Mouse (Mus musculus) layer of hippocampus, postnatal 14 days (tissue): ENCODE results near the gene Pkn3. TPM values are rescaled to one million over a fixed set of nuclear protein-coding genes. Genes with fewer than 3 reads are reported as not detected.
"Not testable (repeated sequence)": the region's sequence is repeated elsewhere in the genome, so short reads cannot be mapped to it uniquely, and the experiment has no call there.

Source experiments
- DNase-seq, 2 experiments: peaks; one replicate each; pipeline ENCODE4 v3.0.0; 2021 to 2022; ENCODE audit warnings: low spot score in 2 of 2, mixed read lengths in 1 of 2
- long read RNA-seq, 2 experiments: library from polyadenylated mRNA; stranded (forward); transcript quantifications; one replicate each; pipeline ENCODE4 v2.0.0; 2021
- total RNA-seq, 2 experiments: library from RNA; stranded (reverse); gene quantifications; 2 replicates each; pipeline ENCODE4 v1.2.3; 2021

The Pkn3 gene
- 1 to 10 TPM; 1.2 to 2.3 TPM for total RNA-seq
- long read RNA-seq, experiment 1, partial matches to known transcripts: 0 of 1 reads
- long read RNA-seq, experiment 1, other reads (novel, unspliced or antisense): 1 of 1 reads
- long read RNA-seq, experiment 2, partial matches to known transcripts: 1 of 4 reads
- long read RNA-seq, experiment 2, other reads (novel, unspliced or antisense): 1 of 4 reads

DNA sequence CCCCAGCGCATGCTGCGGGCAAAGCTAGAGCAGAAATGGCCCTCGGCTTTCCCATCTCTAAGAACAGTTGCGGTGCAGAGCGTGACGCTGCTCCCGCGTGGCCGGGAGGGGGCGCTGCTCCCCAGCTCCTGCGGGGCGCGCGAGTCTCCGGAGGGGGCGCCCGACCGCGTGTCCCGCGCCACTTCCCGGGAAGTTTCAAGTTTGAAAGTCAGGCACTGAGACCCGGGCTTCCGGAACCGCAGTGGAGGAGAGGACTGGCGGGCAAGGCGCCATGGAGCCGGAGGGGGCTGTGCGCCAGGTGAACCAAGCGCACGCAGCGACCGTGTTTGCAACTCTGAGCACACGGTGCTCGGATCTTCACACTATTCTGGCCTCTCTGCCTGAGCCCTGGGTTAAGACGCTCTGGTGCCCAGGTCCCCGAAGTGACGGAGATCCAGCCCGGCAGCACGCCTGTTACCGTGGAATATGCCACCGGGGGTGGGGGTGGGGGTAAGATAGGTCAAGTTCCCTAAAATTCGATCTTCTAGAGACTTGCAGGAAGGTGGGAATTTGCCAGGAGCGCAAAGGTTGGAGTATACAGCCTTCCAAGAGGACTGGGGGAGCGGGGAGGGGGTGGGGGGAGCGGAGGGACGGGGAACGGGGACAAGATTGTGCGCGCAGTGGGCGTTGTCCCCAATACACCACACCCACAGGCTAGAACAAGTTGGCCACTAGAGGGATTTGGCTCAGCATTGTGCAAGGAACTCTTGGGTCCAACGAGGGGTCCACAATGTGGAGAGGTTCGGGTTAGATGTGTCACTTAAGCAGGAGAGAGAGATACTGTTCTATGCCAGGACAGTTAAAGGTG, at the start of gene Pkn3:
Gene Pkn3 (plus strand): TSS at position 183 of the 847 bp plus-strand sequence.
- DNase-seq: peak; percentile 75 to 80

DNA sequence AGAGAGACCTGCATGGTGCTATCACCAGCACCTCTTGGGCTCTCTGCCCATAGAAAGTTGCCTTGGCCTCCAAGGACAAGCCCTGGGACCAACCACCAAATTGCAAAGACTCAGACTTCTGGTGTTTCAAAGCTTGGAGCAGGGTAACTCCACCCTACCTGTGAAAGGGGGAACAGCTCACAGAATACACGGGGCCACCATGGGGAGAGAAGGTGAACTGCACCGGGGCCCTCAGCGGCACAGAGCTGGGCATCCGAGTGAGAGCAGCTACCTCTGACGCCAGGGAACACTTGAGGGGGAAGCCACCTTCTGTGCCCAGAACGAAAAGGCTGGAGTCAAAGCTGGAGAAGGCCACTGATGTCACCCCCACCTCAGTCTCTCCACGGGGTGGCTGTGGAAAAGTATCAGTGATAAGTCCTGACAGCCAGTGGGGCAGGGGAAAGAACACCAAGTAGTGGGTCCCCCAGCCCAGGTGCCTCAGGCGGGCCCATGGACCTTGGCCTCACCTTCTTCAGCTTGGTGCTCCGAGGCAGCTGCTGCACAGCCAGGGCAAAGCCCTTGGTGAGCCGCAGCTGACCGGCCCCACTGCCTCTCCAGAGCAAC, 45.1 kb upstream of the Pkn3 start:
- DNase-seq: no peak

DNA sequence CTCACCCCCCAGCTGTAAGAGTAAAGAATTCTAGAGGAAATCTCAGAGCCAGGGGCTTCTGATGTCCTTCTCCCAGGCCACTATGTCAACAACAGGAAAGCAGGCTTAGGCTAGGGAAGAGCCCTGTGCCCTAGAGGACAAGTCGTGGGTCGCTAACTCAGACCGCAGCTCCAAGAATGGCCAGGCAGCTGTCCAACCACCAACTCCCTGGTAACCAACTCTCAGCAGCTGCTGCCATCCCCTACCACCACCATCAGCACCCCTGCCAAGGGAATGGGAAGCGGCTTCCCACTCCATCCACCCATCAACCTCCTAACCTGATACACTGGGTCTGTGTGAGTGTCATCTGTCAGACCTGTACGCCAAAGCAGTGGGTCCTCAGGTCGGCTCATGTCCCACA, 44.5 kb upstream of the Pkn3 start:
- no peak for DNase-seq

DNA sequence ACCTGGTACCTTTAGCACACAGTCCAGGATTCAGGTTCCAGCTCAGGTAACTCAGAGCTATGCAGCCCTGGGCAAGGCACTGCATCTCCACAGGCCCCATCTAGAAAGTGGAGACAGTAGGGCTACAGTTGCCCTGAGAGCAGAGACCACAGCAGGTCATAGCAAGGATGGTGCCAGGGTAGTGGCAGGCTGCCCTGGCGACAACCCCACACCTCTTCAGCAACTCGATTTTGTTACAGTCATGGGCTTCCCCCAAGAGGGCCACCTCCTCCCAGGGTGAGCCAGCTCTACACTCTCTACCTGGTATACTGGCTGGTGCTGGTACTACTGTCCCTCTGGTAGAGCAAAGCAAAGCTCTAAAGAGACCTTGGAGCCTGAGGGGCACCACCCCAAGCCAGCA, 39.7 kb upstream of the Pkn3 start:
- no peak for DNase-seq

DNA sequence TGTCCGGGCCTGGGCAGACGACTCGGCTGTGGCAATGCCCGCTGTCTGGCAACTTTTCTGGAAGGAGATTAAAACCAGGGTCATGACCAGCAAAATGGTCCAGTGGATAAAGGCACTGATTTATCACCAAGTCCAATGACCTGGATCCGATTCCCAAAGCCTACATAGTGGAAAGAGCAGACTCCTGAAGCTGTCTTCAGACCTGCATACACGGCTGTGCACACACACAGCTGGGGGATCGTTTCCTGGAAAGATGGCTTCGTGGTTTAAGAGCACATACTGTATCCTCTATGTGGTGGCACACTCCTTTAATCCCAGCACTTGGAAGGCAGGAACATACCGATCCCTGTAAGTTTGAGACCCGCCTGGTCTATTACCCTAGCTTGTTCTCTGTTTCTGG, 39.1 kb upstream of the Pkn3 start:
- DNase-seq: no peak

DNA sequence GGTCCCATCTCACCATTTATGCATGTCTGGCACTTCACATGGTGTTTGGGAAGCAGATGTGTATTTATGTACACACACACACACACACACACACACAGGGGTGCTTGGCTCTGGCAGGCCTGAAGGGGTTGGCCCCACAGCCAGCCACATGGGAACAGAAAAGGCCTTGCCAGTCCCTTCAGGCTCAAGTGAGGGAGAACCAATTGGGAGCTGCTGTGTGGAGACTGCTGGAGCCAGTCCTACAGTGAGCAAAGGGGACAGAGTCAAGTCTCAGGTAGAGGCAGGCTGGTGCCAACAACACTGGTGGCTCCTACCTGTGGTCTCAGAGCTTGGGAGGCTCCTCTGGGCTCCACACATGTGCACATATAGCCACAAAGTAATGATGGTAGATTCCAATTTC, 37.8 kb upstream of the Pkn3 start:
- no peak for DNase-seq

DNA sequence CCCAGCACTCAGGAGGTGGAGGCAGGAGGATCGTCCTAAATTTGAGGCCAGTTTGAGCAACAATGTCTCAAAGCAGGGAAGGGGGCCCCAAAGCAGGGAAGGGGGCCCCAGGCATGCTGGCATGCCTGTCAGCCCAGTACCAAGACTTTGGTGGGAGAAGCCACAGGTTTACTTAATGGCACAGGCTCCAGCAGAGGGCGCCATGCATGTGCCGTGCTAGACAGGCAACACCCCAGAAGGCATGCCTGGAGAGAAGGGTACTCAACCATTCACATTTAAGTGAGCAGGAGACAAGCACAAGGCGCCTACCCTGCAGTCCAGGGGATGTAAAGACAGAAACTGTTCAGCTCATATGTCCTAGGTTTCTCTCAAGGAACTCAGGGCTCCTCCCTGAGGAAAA, 35.0 kb upstream of the Pkn3 start:
- DNase-seq: peak; percentile 67 to 79

DNA sequence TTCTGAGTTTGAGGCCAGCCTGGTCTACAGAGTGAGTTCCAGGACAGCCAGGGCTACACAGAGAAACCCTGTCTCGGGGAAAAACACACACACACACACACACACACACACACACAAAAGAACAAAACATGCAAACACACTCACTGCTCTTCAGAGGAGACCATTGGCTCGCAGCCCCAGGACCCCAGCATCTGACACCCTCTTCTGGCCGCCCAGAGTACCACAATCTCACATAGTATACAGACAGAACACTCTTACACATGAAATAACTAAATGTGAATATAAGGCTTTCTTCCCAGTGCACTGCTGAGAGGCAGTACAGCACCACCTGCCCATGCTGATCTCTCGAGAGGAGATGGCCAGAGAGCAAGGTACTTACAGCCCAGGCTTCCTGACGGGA, 32.9 kb upstream of the Pkn3 start:
- no peak for DNase-seq

DNA sequence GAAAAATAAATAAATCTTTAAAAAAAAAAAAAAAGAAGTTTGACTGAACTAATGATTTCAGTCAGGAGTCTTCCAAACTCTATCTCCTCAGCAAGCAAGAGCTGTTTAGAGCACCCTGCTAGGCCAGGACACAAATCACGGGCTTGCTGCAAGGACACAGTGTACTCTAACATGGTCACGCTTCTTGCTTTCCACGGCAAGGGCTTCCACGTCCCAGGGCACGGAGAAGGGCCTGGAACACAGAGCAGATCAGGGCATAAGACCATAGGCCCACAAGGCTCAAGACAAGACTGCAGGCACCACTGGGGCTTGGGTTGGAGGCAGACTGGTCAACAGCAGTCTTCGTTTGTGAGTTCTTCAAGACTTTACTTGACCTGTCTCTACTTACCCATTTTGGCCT, 30.4 kb upstream of the Pkn3 start:
- no peak for DNase-seq

DNA sequence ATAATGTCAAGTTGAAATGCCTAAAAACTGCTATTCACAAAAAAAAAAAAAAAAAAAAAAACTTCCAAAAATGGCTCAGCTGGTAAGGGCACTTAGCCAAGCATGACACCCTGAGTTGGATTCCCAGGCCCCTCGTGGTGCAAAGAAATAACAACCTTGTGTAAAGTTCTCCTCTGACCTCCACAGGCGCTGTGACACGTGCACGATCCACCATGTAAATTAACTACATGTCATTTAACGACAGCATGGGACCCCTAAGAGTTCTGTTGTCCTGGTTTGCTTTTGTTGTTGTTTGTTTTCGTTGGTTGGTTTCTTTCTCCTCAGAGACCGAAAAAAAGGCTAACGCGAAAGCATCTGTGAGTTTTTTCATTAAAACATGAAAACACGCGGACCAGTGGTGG, 29.4 kb upstream of the Pkn3 start:
- no peak for DNase-seq

DNA sequence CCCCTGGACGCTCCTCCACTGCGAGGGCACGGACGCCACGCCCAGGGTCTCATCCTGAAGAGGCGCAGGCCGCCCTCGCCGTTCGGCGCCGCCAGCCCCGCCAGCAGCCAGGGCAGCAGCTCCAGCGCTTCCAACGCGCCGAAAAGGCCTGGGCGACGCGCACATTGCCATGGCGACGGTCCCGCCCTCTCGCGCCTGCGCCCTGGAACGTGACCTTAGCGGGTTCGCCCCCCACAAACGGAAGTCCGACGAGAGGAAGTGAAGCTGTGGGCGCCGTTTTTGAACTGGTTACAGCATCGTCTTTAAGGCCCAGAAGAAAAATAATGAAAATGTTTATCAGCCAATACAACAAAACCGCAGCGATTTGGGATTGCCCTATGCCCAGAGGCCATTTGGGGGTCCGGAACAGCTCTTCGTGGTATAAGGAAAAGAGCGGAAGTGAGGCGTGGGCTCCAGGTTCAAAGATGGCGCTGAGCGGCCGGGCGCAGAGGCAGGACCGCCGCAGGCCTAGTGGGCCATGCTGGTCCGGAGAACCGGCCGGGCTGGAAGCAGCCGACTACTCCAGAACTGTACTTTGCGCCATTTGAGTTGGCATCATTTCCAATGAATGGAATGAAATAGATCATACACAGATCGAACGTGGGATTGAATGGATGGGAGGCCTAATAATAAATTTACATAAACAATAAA, 28.6 kb upstream of the Pkn3 start, which contains the start of gene Wdr34:
Gene Wdr34 (minus strand): TSS at position 183 of the 690 bp plus-strand sequence.
- peak; percentile 98 for DNase-seq

DNA sequence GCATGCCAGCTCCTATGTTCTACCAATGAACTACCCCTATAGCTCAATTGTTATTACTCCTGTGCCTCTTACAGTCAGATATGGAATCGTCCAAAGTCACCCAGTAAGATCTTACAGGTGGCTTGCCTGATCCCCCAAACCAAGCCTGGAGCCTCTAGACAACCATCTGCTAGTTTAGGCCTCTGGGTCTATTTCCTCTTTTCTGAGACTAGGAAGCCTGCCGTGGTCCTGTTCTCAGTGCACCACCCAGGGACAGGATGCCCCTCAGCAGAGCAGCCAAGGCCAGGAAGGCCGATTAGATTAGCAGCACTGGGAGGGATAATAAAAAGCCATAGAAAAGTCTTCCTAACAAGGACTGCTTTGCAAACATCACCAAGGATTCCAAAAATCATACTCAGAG, 27.7 kb upstream of the Pkn3 start:
- no peak for DNase-seq

DNA sequence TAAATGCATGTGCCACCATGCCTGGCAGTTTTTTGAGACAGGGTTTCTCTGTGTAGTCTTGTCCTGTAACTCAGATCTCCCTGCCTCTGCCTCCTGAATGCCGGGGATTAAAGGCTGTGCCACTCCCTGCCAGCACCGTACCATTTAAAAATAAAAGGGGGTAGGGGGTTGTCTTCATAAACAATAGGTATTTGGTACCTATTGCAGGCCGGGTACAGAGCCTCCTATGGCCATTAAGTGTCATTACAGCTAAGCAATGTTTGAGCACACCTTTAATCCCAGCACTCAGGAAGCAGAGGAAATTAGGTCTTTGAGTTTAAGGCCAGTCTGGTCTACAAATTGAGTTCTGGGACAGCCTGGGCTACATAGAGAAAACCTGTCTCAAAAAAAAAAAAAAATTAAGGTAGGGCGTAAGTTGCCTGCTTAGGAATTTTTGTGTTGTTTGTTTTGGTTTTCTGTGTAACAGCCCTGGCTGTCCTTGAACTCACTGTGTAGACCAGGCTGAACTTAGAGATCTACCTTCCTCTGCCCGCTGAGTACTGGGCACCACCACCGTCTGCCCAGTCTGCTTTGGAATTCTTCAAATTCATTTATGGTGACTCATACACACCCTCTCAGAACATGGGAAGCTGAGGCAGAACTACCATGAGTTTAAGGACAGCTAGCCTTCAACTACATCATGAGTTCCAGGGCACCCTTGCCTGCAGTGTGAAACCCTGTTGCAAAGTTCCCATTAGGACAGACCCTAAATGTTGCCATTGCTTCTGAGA, 25.3 kb upstream of the Pkn3 start:
- no peak for DNase-seq

DNA sequence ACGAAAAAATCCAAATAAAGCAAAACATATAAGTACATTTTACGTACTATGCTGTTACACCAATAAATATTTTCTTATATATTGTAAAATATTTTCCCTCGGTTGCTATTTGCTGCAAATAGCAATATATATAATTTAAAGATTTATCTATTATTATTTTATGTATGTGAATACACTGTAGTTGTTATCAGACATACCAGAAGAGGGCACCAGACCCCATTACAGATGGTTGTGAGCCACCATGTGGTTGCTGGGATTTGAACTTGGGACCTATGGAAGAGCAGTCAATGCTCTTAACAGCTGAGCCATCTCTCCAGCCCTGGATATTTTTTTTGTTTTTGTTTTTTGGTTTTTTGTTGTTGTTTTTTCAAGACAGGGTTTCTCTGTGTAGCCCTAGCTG, 22.2 kb upstream of the Pkn3 start:
- not testable (repeated sequence) for DNase-seq

DNA sequence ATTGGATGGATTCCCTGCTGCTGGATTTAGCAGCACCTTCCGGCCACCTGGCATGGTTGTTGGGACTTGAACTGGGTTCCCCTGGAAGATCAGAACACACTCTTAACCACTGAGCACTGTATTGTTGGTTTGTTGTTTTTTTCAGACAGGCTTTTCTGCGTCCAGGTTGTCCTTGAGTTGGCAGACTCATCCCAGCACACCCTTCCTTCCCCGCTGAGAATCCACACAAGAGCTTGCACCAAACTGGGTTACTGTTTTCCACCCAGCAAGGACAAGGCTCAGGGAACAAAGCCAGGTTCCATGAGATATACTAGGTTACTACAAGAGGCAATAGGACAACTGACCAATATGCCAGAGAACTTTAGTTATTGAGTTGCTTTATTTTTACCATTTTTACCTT, 20.7 kb upstream of the Pkn3 start:
- DNase-seq: no peak

DNA sequence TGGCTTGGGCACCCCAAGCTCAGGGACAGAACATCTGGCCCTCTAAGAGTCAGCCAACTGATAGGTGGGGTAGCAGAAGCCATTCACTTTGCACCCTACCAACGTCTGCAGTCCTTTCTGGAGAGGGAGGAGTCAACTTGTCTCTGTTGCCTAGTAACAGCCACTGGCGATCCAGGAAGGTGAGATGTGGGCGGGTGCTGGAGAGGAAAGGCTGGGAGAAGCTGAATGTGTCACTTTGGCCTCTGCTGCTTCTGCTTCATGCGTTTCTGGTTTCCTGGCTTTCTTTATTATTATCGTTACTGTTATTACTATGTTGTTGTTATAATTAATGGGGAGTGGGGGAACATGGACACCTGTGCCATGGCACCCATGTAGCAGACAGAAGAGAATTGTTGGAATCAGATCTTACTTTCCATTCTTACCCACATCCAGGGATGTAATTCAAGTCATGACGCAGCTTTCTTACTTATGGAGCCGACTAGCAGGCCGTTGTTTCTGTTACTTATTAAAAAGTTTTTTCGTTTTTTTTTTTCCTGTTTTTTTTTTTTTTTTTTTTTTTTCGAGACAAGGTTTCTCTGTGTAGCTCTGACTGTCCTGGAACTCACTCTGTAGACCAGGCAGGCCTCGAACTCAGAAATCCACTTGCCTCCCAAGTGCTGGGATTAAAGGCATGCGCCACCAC, 20.1 kb upstream of the Pkn3 start, which contains the start of gene Set:
Gene Set (plus strand): TSS at position 156 of the 682 bp plus-strand sequence.
- DNase-seq: no peak

DNA sequence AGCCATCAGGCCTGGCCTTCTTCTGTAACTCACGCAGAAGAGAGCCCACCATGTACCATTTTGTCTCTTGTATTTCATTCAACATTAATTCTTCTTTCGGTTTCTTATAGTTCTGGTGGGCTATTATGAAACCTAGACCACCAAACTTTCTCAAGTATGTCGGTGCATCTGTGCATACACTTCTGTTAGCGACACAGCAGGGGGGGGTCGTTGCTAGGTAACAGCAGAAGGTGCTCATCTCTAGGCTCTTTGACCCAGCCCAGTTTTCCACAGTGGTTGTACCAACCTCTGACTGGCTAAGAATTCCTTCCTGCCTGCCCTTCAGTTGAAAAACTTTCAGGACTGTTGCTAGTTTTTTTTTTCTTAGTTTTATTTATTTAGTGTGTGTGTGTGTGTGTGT, 19.1 kb upstream of the Pkn3 start:
- DNase-seq: no peak

DNA sequence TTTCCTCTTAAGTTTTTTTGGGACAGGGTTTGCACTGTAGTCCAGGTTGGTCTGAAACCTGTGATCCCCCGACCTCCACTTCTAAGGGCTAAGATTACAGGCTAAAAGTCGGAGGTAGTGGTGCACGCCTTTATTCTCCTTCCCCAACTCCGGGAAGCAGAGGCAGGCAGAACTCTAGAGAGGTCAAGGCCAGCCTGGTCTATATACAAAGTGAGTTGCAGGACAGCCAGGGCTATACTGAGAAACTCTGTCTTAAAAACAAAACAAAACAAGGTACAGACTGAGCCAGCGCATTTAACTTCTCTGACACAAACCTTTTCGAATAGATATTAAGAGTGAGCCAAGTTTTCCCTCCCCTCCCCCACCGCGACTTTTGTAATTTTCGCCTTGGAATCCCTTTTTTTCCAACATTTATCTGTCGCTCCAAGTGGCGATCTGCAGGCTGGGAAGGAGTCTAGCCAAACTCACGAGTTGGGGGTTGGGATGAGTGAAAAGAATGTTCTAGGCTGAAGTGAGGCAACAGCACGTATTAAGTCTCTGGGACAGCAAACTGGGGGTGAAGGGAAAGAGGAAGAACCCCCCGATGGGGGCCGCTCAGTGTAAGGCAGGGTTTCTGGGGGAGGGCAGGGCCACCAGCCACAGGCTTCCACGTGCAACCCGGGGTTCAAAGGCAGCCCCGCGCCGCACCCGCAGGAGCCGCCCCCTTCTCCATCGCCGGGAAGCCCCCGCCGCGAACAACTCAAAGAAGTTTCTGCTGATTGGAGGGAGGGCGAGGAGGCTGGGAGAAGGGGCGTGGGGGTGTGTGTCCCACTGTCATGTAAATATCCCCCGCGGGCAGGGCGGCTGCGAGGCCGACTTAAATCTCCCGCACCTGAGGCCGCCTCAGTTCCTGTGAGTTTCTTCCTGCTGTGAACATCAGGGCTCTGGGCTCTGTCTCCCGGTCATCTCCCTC, 16.0 kb upstream of the Pkn3 start:
- no peak for DNase-seq
